Mouse (Mus musculus) intestine, embryonic 16.5 days (tissue): ENCODE measurements at regions not wholly inside any gene's neighbourhood (a gene's known extent, or its start where the extent isn't known, plus 50 kb on each side); places are given as distances from the start of the nearest gene placed in this dataset.
A peak's percentile ranks its signal among the peaks of the same experiment; 100 is the strongest.

Source experiments
- ATAC-seq: fragments of 200-750 bp; cut with Nextera tagmentation; 2 replicates; pipeline ENCODE4 v1.8.0; 2017; ENCODE audit warnings: moderate TSS enrichment, moderate library complexity
- H3K27ac ChIP-seq: fragments of 300-500 bp; sonication (generic); 2 replicates; pipeline ENCODE4 v1.5.1; 2014; ENCODE audit warnings: mild to moderate bottlenecking, low read length
- H3K27me3 ChIP-seq: fragments of 300-500 bp; sonication (generic); replicated peaks from 2 replicates; pipeline ENCODE4 v1.6.1; 2014; ENCODE audit warnings: low read length, control low read depth, mixed read lengths; ENCODE audit not compliant: control insufficient read depth, insufficient read depth
- H3K36me3 ChIP-seq: fragments of 300-500 bp; sonication (generic); 2 replicates; pipeline ENCODE4 v1.6.1; 2014; ENCODE audit warnings: low read length, control low read depth; ENCODE audit not compliant: control insufficient read depth, insufficient read depth
- H3K4me1 ChIP-seq: fragments of 300-500 bp; sonication (generic); 2 replicates; pipeline ENCODE4 v1.6.1; 2014; ENCODE audit warnings: low read length, control low read depth, mixed read lengths; ENCODE audit not compliant: control insufficient read depth, insufficient read depth
- H3K4me2 ChIP-seq: fragments of 300-500 bp; sonication (generic); 2 replicates; pipeline ENCODE4 v1.6.1; 2014; ENCODE audit warnings: low read depth, low read length, control low read depth
- H3K4me3 ChIP-seq: fragments of 300-500 bp; sonication (generic); 2 replicates; pipeline ENCODE4 v1.5.1; 2014; ENCODE audit warnings: mild to moderate bottlenecking, low read length
- H3K9ac ChIP-seq: fragments of 300-500 bp; sonication (generic); 2 replicates; pipeline ENCODE4 v1.6.1; 2014; ENCODE audit warnings: low read depth, low read length
- H3K9me3 ChIP-seq: fragments of 300-500 bp; sonication (generic); 2 replicates; pipeline ENCODE4 v1.6.1; 2016; ENCODE audit warnings: low read length, control low read depth; ENCODE audit not compliant: control insufficient read depth
- WGBS: fragments of 180-500 bp; shearing (Covaris S2); extraction: QIAGEN DNeasy Blood & Tissue Kit; methylation state at CpG from one replicate; pipeline ENCODE4 v1.1.7; 2014; 5-methylcytosine and 5-hydroxymethylcytosine counted together

GRCm38 (mm10) chr9:30264533-30265168 lies 162.3 kb upstream of the Snx19 start:
- ATAC-seq = 0 out of 2 replicates have a peak, but pooled peaks have one; percentile 38
- WGBS = 36% methylated on average over 11 of the region's 11 CpGs

DNA sequence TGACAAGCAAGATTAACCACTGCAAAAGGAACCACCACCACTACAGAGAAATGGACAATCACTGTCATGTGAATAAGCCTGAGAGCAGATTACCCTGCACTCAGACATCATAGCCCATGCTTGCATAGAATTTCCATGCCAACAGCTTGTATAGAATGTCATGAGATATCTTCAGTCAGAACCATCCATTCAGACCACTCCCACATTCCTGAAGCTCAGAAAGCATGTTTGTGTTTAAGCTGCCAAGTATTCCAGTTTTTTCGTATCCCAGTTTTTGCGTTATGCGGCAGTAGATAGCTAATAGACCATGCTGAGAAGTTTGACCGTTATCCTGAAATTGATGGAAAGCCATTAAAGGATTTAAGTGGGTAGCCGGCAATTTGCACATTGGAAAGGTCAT lies 155.8 kb upstream of the Snx19 start:
- H3K9ac ChIP-seq = no peak overlapping the region
- no peak overlapping the region for H3K27ac ChIP-seq
- no peaks in the 10 kb centered on the region for H3K36me3 ChIP-seq
- no peaks in the 10 kb centered on the region for H3K4me1 ChIP-seq
- no peak for ATAC-seq
- H3K4me3 ChIP-seq = no peak overlapping the region
- no peak overlapping the region for H3K4me2 ChIP-seq
- WGBS = 64% methylated on average over 5 of the region's 5 CpGs
- no peaks in the 10 kb centered on the region for H3K9me3 ChIP-seq
- no peaks in the 10 kb centered on the region for H3K27me3 ChIP-seq

More at GRCm38 (mm10) chr9:30264533-30265168, 162.3 kb upstream of the Snx19 start:
- Histone ChIP-seq H3K27ac (no peak overlapping the region), H3K36me3 (no peaks in the 10 kb centered on the region), H3K4me3 (no peak overlapping the region), H3K9me3 (no peaks in the 10 kb centered on the region), H3K4me2 (no peak overlapping the region), H3K9ac (no peak overlapping the region), H3K4me1 (no peaks in the 10 kb centered on the region), H3K27me3 (no peaks in the 10 kb centered on the region)

DNA sequence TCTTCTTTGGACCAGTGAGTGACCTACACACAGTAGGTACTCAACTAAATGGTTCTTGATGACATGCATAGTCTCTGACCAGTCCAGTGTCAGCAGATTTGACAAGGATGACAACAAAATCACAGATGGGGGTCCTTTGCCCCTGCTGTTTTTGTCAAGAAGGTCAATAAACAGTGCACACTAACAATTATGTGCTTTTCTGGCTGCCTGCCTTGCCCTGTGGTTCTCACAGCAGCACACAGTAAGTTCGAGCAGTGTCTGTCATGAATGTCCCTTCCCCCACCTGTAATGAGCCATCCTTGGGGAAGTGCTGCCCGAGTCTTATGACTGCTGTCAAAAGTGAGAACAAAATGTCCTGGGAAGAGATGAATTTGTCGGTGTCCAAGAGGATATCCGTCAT lies 153.1 kb upstream of the Snx19 start:
- Histone ChIP-seq H3K27ac (no peak overlapping the region), H3K36me3 (no peaks in the 10 kb centered on the region), H3K9me3 (no peaks in the 10 kb centered on the region), H3K4me2 (no peak overlapping the region), H3K9ac (no peak overlapping the region), H3K4me1 (no peaks in the 10 kb centered on the region), H3K27me3 (no peaks in the 10 kb centered on the region), H3K4me3 (no peak overlapping the region)
- no peak for ATAC-seq
- WGBS = 58% methylated on average over 4 of the region's 4 CpGs

DNA sequence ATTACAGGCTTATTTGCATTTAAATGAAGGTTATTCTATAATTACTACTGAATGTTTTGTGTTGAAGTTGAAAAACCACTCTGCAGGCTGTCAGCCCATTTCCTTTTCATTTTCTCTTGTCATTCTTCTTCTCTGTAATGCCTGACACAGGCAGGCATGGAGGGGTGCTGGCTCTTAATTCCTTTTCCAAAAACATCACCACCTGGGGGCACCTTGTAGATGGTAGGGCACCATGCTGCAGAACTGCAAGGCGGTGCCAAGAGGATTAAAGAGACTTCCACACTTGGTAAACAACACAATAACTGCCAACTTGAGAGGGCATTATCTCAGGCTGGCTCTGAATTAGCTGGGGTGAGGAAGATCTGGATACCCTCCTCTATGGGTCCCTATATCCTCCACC lies 148.7 kb upstream of the Snx19 start:
- no peak overlapping the region for H3K4me3 ChIP-seq
- 63% methylated on average over 1 of the region's 1 CpGs for WGBS
- no peaks in the 10 kb centered on the region for H3K27me3 ChIP-seq
- no peak for ATAC-seq
- no peaks in the 10 kb centered on the region for H3K9me3 ChIP-seq
- H3K27ac ChIP-seq = no peak overlapping the region
- H3K4me2 ChIP-seq = no peak overlapping the region
- no peak overlapping the region for H3K9ac ChIP-seq
- H3K36me3 ChIP-seq = no peaks in the 10 kb centered on the region
- no peaks in the 10 kb centered on the region for H3K4me1 ChIP-seq

GRCm38 (mm10) chr9:30283080-30283770 lies 143.7 kb upstream of the Snx19 start:
- H3K27ac ChIP-seq = no peak overlapping the region
- no peaks in the 10 kb centered on the region for H3K4me1 ChIP-seq
- no peak overlapping the region for H3K4me2 ChIP-seq
- H3K9me3 ChIP-seq = no peaks in the 10 kb centered on the region
- no peaks in the 10 kb centered on the region for H3K27me3 ChIP-seq
- ATAC-seq = no peak
- WGBS = 89% methylated on average over 12 of the region's 12 CpGs
- H3K9ac ChIP-seq = no peak overlapping the region
- H3K4me3 ChIP-seq = no peak overlapping the region
- no peaks in the 10 kb centered on the region for H3K36me3 ChIP-seq

GRCm38 (mm10) chr9:30283771-30284148 lies 143.1 kb upstream of the Snx19 start:
- WGBS = 74% methylated on average over 4 of the region's 4 CpGs
- ATAC-seq = no peak

DNA sequence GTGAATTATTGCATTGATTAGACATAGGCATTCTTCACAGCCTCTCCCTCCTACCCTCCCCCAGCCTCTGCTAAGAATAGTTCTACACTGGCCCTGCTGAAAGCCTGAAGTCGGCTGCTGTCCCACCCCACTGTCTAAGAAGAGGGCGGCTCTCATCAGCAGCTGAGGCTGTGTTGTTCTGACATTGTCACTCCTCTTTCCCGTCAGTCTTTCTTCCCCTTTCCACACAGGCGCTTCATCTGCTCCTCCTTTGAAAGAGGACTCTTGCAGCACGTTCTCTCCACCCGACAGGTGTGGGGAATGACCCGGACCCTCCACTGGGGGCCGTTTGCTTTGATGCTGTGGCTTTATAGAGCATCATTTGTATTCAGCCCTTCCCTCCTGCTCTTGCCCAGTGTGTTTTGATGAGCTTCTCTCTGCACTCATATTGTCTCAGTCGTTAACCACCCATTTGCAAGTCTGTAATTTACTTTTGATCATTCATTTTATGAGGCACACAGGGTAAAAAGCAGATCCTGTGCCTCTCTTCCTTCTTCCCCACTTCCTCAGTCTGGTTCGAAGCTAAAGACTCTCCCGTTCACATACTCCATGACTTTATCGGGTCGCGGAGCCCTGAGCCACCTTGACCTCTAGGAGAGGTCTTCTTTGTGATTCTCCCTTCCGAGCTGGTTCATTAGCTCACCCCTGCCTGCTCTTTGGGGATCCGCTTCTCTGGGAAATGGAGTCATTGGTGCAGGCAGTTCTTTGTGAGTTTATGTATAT lies 142.2 kb upstream of the Snx19 start:
- no peak overlapping the region for H3K27ac ChIP-seq
- no peak overlapping the region for H3K9ac ChIP-seq
- H3K4me3 ChIP-seq = no peak overlapping the region
- no peaks in the 10 kb centered on the region for H3K36me3 ChIP-seq
- ATAC-seq = no peak
- no peaks in the 10 kb centered on the region for H3K27me3 ChIP-seq
- H3K4me2 ChIP-seq = no peak overlapping the region
- 32% methylated on average over 16 of the region's 16 CpGs for WGBS
- H3K4me1 ChIP-seq = no peaks in the 10 kb centered on the region
- no peaks in the 10 kb centered on the region for H3K9me3 ChIP-seq

More at GRCm38 (mm10) chr9:30283771-30284148, 143.1 kb upstream of the Snx19 start:
- Histone ChIP-seq H3K27me3 (no peaks in the 10 kb centered on the region), H3K4me3 (no peak overlapping the region), H3K4me1 (no peaks in the 10 kb centered on the region), H3K27ac (no peak overlapping the region), H3K4me2 (no peak overlapping the region), H3K36me3 (no peaks in the 10 kb centered on the region), H3K9ac (no peak overlapping the region), H3K9me3 (no peaks in the 10 kb centered on the region)

- no peak overlapping the region for H3K9ac ChIP-seq
- no peak overlapping the region for H3K4me3 ChIP-seq
- whole genome bisulfite sequencing = 56% methylated on average over 2 of the region's 2 CpGs
- no peak overlapping the region for H3K4me2 ChIP-seq
- no peaks in the 10 kb centered on the region for H3K27me3 ChIP-seq
- no peaks in the 10 kb centered on the region for H3K4me1 ChIP-seq
- no peak for ATAC-seq
- H3K27ac ChIP-seq = no peak overlapping the region
- no peaks in the 10 kb centered on the region for H3K36me3 ChIP-seq
- no peaks in the 10 kb centered on the region for H3K9me3 ChIP-seq
Observed at GRCm38 (mm10) chr9:30285324-30285599, 141.6 kb upstream of the Snx19 start.

GRCm38 (mm10) chr9:30299844-30300243 lies 127.1 kb upstream of the Snx19 start:
- Histone ChIP-seq H3K27ac (no peak overlapping the region), H3K9me3 (no peaks in the 10 kb centered on the region), H3K4me2 (no peak overlapping the region), H3K9ac (no peak overlapping the region), H3K36me3 (no peaks in the 10 kb centered on the region), H3K4me3 (no peak overlapping the region), H3K27me3 (no peaks in the 10 kb centered on the region), H3K4me1 (no peaks in the 10 kb centered on the region)
- no peak for ATAC-seq
- WGBS = 24% methylated on average over 4 of the region's 4 CpGs
